Mouse (Mus musculus) heart, embryonic 15.5 days (tissue): ENCODE measurements at regions not wholly inside any gene's neighbourhood (a gene's known extent, or its start where the extent isn't known, plus 50 kb on each side); places are given as distances from the start of the nearest gene placed in this dataset.
A peak's percentile ranks its signal among the peaks of the same experiment; 100 is the strongest.

Experiments
- ATAC-seq: fragments of 200-750 bp; cut with Nextera tagmentation; replicated peaks from 2 replicates; pipeline ENCODE4 v1.8.0; 2017; ENCODE audit warnings: low read depth, moderate TSS enrichment; ENCODE audit not compliant: insufficient number of reproducible peaks, insufficient read depth, low FRiP score
- H3K27ac ChIP-seq: fragments of 300-500 bp; sonication (generic); 2 replicates; pipeline ENCODE4 v1.5.1; 2015; ENCODE audit warnings: mild to moderate bottlenecking, inconsistent platforms
- H3K27me3 ChIP-seq: fragments of 300-500 bp; sonication (generic); 2 replicates; pipeline ENCODE4 v1.6.1; 2015; ENCODE audit warnings: inconsistent platforms
- H3K36me3 ChIP-seq: fragments of 300-500 bp; sonication (generic); 2 replicates; pipeline ENCODE4 v1.6.1; 2015; ENCODE audit warnings: mild to moderate bottlenecking, inconsistent platforms
- H3K4me1 ChIP-seq: fragments of 300-500 bp; sonication (generic); replicated peaks from 2 replicates; pipeline ENCODE4 v1.6.1; 2015; ENCODE audit warnings: inconsistent platforms
- H3K4me2 ChIP-seq: fragments of 300-500 bp; sonication (generic); 2 replicates; pipeline ENCODE4 v1.6.1; 2015; ENCODE audit warnings: inconsistent platforms, mild to moderate bottlenecking, moderate library complexity
- H3K4me3 ChIP-seq: fragments of 300-500 bp; sonication (generic); 2 replicates; pipeline ENCODE4 v1.5.1; 2015; ENCODE audit warnings: mild to moderate bottlenecking, inconsistent platforms
- H3K9ac ChIP-seq: fragments of 300-500 bp; sonication (generic); 2 replicates; pipeline ENCODE4 v1.6.1; 2015; ENCODE audit warnings: mild to moderate bottlenecking, inconsistent platforms
- H3K9me3 ChIP-seq: fragments of 300-500 bp; sonication (generic); replicated peaks from 2 replicates; pipeline ENCODE4 v1.6.1; 2016; ENCODE audit warnings: inconsistent platforms
- WGBS: fragments of 180-500 bp; shearing (Covaris S2); methylation state at CpG from one replicate; pipeline ENCODE4 v1.1.7; 2015; ENCODE audit warnings: mixed read lengths; 5-methylcytosine and 5-hydroxymethylcytosine counted together

- Histone ChIP-seq H3K4me1 (0 out of 2 replicates have a peak, but pooled peaks cover 3% of the 10 kb centered on the region), H3K9me3 (no peaks in the 10 kb centered on the region), H3K4me2 (no peak overlapping the region), H3K27me3 (no peaks in the 10 kb centered on the region), H3K27ac (no peak overlapping the region), H3K9ac (no peak overlapping the region), H3K36me3 (no peaks in the 10 kb centered on the region), H3K4me3 (no peak overlapping the region)
- WGBS: 80% methylated on average over 1 of the region's 1 CpGs
- no peak for ATAC-seq
These were observed 381.5 kb downstream of the Kcnj3 start for GRCm38 (mm10) chr2:55817273-55817672.

- 29% methylated on average over 7 of the region's 7 CpGs for WGBS
- no peak overlapping the region for H3K9ac ChIP-seq
- no peaks in the 10 kb centered on the region for H3K36me3 ChIP-seq
- H3K4me2 ChIP-seq: peak overlapping the region; percentile 48
- H3K4me3 ChIP-seq: peak overlapping the region; percentile 29
- H3K4me1 ChIP-seq: 0 out of 2 replicates have a peak, but pooled peaks cover 3% of the 10 kb centered on the region
- no peak for ATAC-seq
- no peaks in the 10 kb centered on the region for H3K9me3 ChIP-seq
- H3K27ac ChIP-seq: peak overlapping the region; percentile 2; the same call in 1 of the 2 replicates
- no peaks in the 10 kb centered on the region for H3K27me3 ChIP-seq
These were observed 382.4 kb downstream of the Kcnj3 start for GRCm38 (mm10) chr2:55818220-55818619.

- Histone ChIP-seq H3K27me3 (no peaks in the 10 kb centered on the region), H3K36me3 (no peaks in the 10 kb centered on the region), H3K4me1 (0 out of 2 replicates have a peak, but pooled peaks cover 3% of the 10 kb centered on the region), H3K4me2 (no peak overlapping the region), H3K9me3 (no peaks in the 10 kb centered on the region), H3K9ac (no peak overlapping the region), H3K4me3 (no peak overlapping the region), H3K27ac (no peak overlapping the region)
- ATAC-seq: no peak
These were observed 387.0 kb downstream of the Kcnj3 start for GRCm38 (mm10) chr2:55822726-55823125.

GRCm38 (mm10) chr2:55841521-55841920 is 405.8 kb downstream of the Kcnj3 start:
- 45% methylated on average over 1 of the region's 1 CpGs for WGBS
- no peaks in the 10 kb centered on the region for H3K27me3 ChIP-seq

GRCm38 (mm10) chr2:55846832-55847382 is 411.1 kb downstream of the Kcnj3 start:
- 51% methylated on average over 3 of the region's 3 CpGs for WGBS
- Histone ChIP-seq H3K36me3 (no peaks in the 10 kb centered on the region), H3K9ac (no peak overlapping the region), H3K27ac (no peak overlapping the region), H3K27me3 (no peaks in the 10 kb centered on the region), H3K4me2 (no peak overlapping the region), H3K9me3 (no peaks in the 10 kb centered on the region), H3K4me1 (no peaks in the 10 kb centered on the region), H3K4me3 (no peak overlapping the region)
- ATAC-seq: no peak

More at GRCm38 (mm10) chr2:55841521-55841920, 405.8 kb downstream of the Kcnj3 start:
- Histone ChIP-seq H3K4me3 (no peak overlapping the region), H3K27ac (no peak overlapping the region), H3K4me2 (no peak overlapping the region), H3K9ac (no peak overlapping the region), H3K4me1 (no peaks in the 10 kb centered on the region), H3K36me3 (no peaks in the 10 kb centered on the region), H3K9me3 (no peaks in the 10 kb centered on the region)
- ATAC-seq: no peak

GRCm38 (mm10) chr2:55862479-55862878 is 426.7 kb downstream of the Kcnj3 start:
- Histone ChIP-seq H3K27ac (no peak overlapping the region), H3K36me3 (no peaks in the 10 kb centered on the region), H3K9me3 (no peaks in the 10 kb centered on the region), H3K27me3 (no peaks in the 10 kb centered on the region), H3K4me3 (no peak overlapping the region), H3K4me1 (no peaks in the 10 kb centered on the region), H3K4me2 (no peak overlapping the region), H3K9ac (no peak overlapping the region)
- no peak for ATAC-seq
- 81% methylated on average over 1 of the region's 1 CpGs for WGBS

GRCm38 (mm10) chr2:55889976-55890375 is 454.2 kb downstream of the Kcnj3 start:
- no peak overlapping the region for H3K4me2 ChIP-seq
- 72% methylated on average over 2 of the region's 2 CpGs for WGBS

GRCm38 (mm10) chr2:55892821-55893535 is 457.2 kb downstream of the Kcnj3 start:
- H3K27me3 ChIP-seq: no peaks in the 10 kb centered on the region
- no peaks in the 10 kb centered on the region for H3K36me3 ChIP-seq
- no peak for ATAC-seq
- no peaks in the 10 kb centered on the region for H3K4me1 ChIP-seq
- no peak overlapping the region for H3K4me3 ChIP-seq
- no peak overlapping the region for H3K27ac ChIP-seq
- H3K9me3 ChIP-seq: no peaks in the 10 kb centered on the region
- WGBS: 43% methylated on average over 1 of the region's 1 CpGs
- H3K4me2 ChIP-seq: no peak overlapping the region
- H3K9ac ChIP-seq: no peak overlapping the region

More at GRCm38 (mm10) chr2:55889976-55890375, 454.2 kb downstream of the Kcnj3 start:
- no peaks in the 10 kb centered on the region for H3K36me3 ChIP-seq
- ATAC-seq: no peak
- no peaks in the 10 kb centered on the region for H3K9me3 ChIP-seq
- no peak overlapping the region for H3K27ac ChIP-seq
- no peak overlapping the region for H3K9ac ChIP-seq
- no peaks in the 10 kb centered on the region for H3K27me3 ChIP-seq
- no peak overlapping the region for H3K4me3 ChIP-seq
- no peaks in the 10 kb centered on the region for H3K4me1 ChIP-seq

GRCm38 (mm10) chr2:55920294-55920693 is 484.5 kb downstream of the Kcnj3 start:
- ATAC-seq: no peak
- Histone ChIP-seq H3K4me2 (no peak overlapping the region), H3K27me3 (no peaks in the 10 kb centered on the region), H3K4me1 (no peaks in the 10 kb centered on the region), H3K9ac (no peak overlapping the region), H3K4me3 (no peak overlapping the region), H3K27ac (no peak overlapping the region), H3K9me3 (no peaks in the 10 kb centered on the region), H3K36me3 (no peaks in the 10 kb centered on the region)
- 62% methylated on average over 1 of the region's 1 CpGs for WGBS
